Mouse (Mus musculus) E14TG2a.4 (cell line): ENCODE results near the gene Ccdc114.

Source experiments
- CTCF ChIP-seq: conservative IDR thresholded peaks from 2 replicates; pipeline ENCODE4 v1.5.1; 2014; ENCODE audit warnings: low read length
- NANOG ChIP-seq: IDR thresholded peaks from 2 replicates; pipeline ENCODE4 v1.6.1; 2014; ENCODE audit warnings: borderline replicate concordance, low read length, mixed read lengths

GRCm38 (mm10) chr7:45895931-45896516 is 27.8 kb upstream of the Ccdc114 start:
- no peak for TF ChIP-seq CTCF
- no peak for TF ChIP-seq NANOG
